Mouse (Mus musculus) thymus, adult 2 months (tissue): ENCODE data around the gene Tax1bp3.

Experiments
- CTCF ChIP-seq: fragments of 200-500 bp; IDR thresholded peaks from 2 replicates; pipeline ENCODE4 v1.5.1; 2012; ENCODE audit warnings: mild to moderate bottlenecking, control low read depth, low read length, moderate library complexity, borderline replicate concordance; ENCODE audit not compliant: control insufficient read depth, poor library complexity, insufficient read depth; ENCODE audit errors: extremely low read depth
- POLR2A ChIP-seq: fragments of 200-500 bp; IDR thresholded peaks from 2 replicates; pipeline ENCODE4 v1.6.1; 2012; ENCODE audit warnings: mild to moderate bottlenecking, low read length, control low read depth, moderate library complexity; ENCODE audit not compliant: control insufficient read depth, poor library complexity, insufficient read depth; ENCODE audit errors: extremely low read depth

DNA sequence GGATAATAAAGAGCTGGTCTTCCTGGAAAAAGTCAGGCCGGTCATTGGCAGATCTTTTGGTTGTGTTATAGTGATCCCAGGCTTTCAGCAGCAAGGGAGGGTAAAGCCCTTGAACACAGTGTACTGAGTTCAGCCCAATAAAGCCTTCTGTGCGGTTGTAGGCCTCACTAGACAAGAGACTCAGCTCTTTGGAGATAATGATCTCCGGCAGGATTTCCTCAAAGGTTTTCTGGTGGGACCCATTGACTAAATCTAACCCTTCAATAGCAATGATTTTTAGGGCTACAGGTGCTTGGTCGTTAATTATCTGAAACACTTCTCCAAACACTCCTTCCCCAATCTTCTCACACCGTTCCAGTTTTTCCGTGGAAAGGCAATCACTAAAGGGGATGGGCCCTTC lies 40.3 kb upstream of the Tax1bp3 start:
- TF ChIP-seq CTCF (no peak), POLR2A (no peak)
